In genomic region chr11:97825971-97826370, GRCm38 (mm10) we compare ENCODE assay signal across 16 mouse cellular contexts. TPM values are rescaled to one million over a fixed set of nuclear protein-coding genes. Genes with fewer than 3 reads are reported as not detected.
DNase-seq lines count a peak whose midpoint lies in the region; ATAC-seq and TF ChIP-seq lines count a peak whose summit lies in the region.
"Had no signal": no experiment of that assay in that cellular context is flagged by ENCODE, and none has a peak within 500 bp of the region (broad histone marks: within the 10 kb centered on the region; RNA-seq: fewer than 3 reads in every experiment).

No protein-coding gene starts in this region.

- peak overlapping the region; percentile 65 for H3K27ac ChIP-seq in MEL (ENCODE audit: control insufficient read depth, low read depth, low read length)
- peak overlapping the region; percentile 28; the same call in 1 of the 2 replicates for H3K27ac ChIP-seq in intestine, postnatal 0 days (ENCODE audit: low read depth, low read length)
- H3K27ac ChIP-seq in lung, postnatal 0 days (ENCODE audit: low read length), result no peak overlapping the region
- H3K27ac ChIP-seq in layer of hippocampus, adult 2 months, result no peak overlapping the region
- H3K27ac ChIP-seq: embryonic facial prominence, embryonic 13.5 days; heart, embryonic 15.5 days had no signal

- DNase-seq in MEL (ENCODE audit: low read depth, low spot score), result peak; percentile 81
- DNase-seq in thymus, postnatal 0 days (ENCODE audit: low spot score), result peak; percentile 71
- DNase-seq in lung, postnatal 0 days (ENCODE audit: low spot score), result no peak
- no peak for DNase-seq in layer of hippocampus, adult 2 months (ENCODE audit: low spot score in 2 of 2)
- no peak for DNase-seq in adrenal gland, postnatal 36 days
- DNase-seq: cerebellum, postnatal 10 days; gastrocnemius, postnatal 25 days; liver, embryonic 13.5 days had no signal

- H3K4me2 ChIP-seq in intestine, postnatal 0 days (replicated peaks; ENCODE audit: low read depth), result no peak overlapping the region
- no peak overlapping the region for H3K4me2 ChIP-seq in lung, postnatal 0 days (replicated peaks; ENCODE audit: low read depth, low read length)
- H3K4me2 ChIP-seq: embryonic facial prominence, embryonic 13.5 days; heart, embryonic 15.5 days; liver, embryonic 13.5 days had no signal

- no peaks in the 10 kb centered on the region for H3K9me3 ChIP-seq in E14TG2a.4 (ENCODE audit: low read length)
- no peaks in the 10 kb centered on the region for H3K9me3 ChIP-seq in MEL (replicated peaks; ENCODE audit: insufficient read depth, low read length)
- H3K9me3 ChIP-seq in intestine, postnatal 0 days (ENCODE audit: control insufficient read depth), result no peaks in the 10 kb centered on the region
- no peaks in the 10 kb centered on the region for H3K9me3 ChIP-seq in lung, postnatal 0 days (ENCODE audit: low read length)
- H3K9me3 ChIP-seq: embryonic facial prominence, embryonic 13.5 days; heart, embryonic 15.5 days; liver, embryonic 13.5 days; megakaryocyte, embryonic 14.5 days had no signal

- H3K4me3 ChIP-seq in E14TG2a.4 (replicated peaks; ENCODE audit: low read length), result peak overlapping the region; percentile 57
- H3K4me3 ChIP-seq in MEL (ENCODE audit: control insufficient read depth in 1 of 2, insufficient read depth in 1 of 2, low read depth in 2 of 2, low read length in 2 of 2), result peak overlapping the region; percentile 22 to 23; a peak in 3 of 4 replicates
- no peak overlapping the region for H3K4me3 ChIP-seq in intestine, postnatal 0 days (ENCODE audit: low read depth, low read length)
- no peak overlapping the region for H3K4me3 ChIP-seq in lung, postnatal 0 days (ENCODE audit: low read depth, low read length)
- no peak overlapping the region for H3K4me3 ChIP-seq in layer of hippocampus, adult 2 months
- H3K4me3 ChIP-seq: embryonic facial prominence, embryonic 13.5 days; heart, embryonic 15.5 days; liver, embryonic 13.5 days; myocyte had no signal

- no peak for TF ChIP-seq RAD21 in MEL (IDR thresholded peaks at IDR 0.05; ENCODE audit: low read depth, low read length)

- H3K4me1 ChIP-seq in E14TG2a.4 (replicated peaks; ENCODE audit: low read depth, low read length) (peaks cover 98% of the 10 kb centered on the region), MEL (ENCODE audit: control insufficient read depth in 1 of 2, insufficient read depth in 2 of 2, low read length in 2 of 2) (peaks cover 11 to 19% of the 10 kb centered on the region in 2 experiments)
- peaks cover 7% of the 10 kb centered on the region; the same call in 1 of the 2 replicates for H3K4me1 ChIP-seq in intestine, postnatal 0 days (replicated peaks; ENCODE audit: control insufficient read depth, insufficient read depth, low read length)
- no peaks in the 10 kb centered on the region; the same call in 1 of the 2 replicates for H3K4me1 ChIP-seq in lung, postnatal 0 days (ENCODE audit: insufficient read depth, low read depth, low read length)
- H3K4me1 ChIP-seq: embryonic facial prominence, embryonic 13.5 days had no signal

- H3K27me3 ChIP-seq in E14TG2a.4 (ENCODE audit: insufficient read depth, low read length) (no peaks in the 10 kb centered on the region), MEL (ENCODE audit: control insufficient read depth in 1 of 2, insufficient read depth in 2 of 2, low read length in 2 of 2) (no peaks in the 10 kb centered on the region)
- no peaks in the 10 kb centered on the region for H3K27me3 ChIP-seq in intestine, postnatal 0 days (replicated peaks; ENCODE audit: control insufficient read depth, insufficient read depth, low read length)
- no peaks in the 10 kb centered on the region for H3K27me3 ChIP-seq in lung, postnatal 0 days (replicated peaks; ENCODE audit: insufficient read depth, low read length)
- H3K27me3 ChIP-seq: embryonic facial prominence, embryonic 13.5 days; heart, embryonic 15.5 days; liver, embryonic 13.5 days; megakaryocyte, embryonic 14.5 days had no signal

- H3K36me3 ChIP-seq in E14TG2a.4 (ENCODE audit: insufficient read depth, low read length), result peaks cover 97% of the 10 kb centered on the region
- peaks cover 1 to 4% of the 10 kb centered on the region in 2 experiments for H3K36me3 ChIP-seq in MEL (ENCODE audit: control insufficient read depth in 1 of 2, insufficient read depth in 2 of 2, low read length in 2 of 2)
- H3K36me3 ChIP-seq in intestine, postnatal 0 days (ENCODE audit: control insufficient read depth, insufficient read depth), result peaks cover 68% of the 10 kb centered on the region
- H3K36me3 ChIP-seq in lung, postnatal 0 days (ENCODE audit: insufficient read depth, low read length), result peaks cover 43% of the 10 kb centered on the region

- 54% methylated on average over 9 of the region's 9 CpGs for WGBS in intestine, postnatal 0 days
- WGBS in lung, postnatal 0 days, result 77% methylated on average over 9 of the region's 9 CpGs

- ATAC-seq in intestine, postnatal 0 days, result no peak
- ATAC-seq in lung, postnatal 0 days, result no peak
- ATAC-seq: forebrain, embryonic 14.5 days had no signal

- peak overlapping the region; percentile 49 for H3K9ac ChIP-seq in MEL (ENCODE audit: control insufficient read depth, low read depth, low read length, poor library complexity, severe bottlenecking)
- no peak overlapping the region for H3K9ac ChIP-seq in intestine, postnatal 0 days (ENCODE audit: low read depth, low read length)
- no peak overlapping the region for H3K9ac ChIP-seq in lung, postnatal 0 days (replicated peaks; ENCODE audit: low read depth)
- H3K9ac ChIP-seq: embryonic facial prominence, embryonic 13.5 days; heart, embryonic 15.5 days; liver, embryonic 13.5 days had no signal

- TF ChIP-seq POLR2A in MEL (IDR thresholded peaks at IDR 0.05; ENCODE audit: control insufficient read depth in 1 of 2, insufficient read depth in 1 of 2, low read depth in 1 of 2, low read length in 2 of 2, poor library complexity in 1 of 2), result no peak

- H3K79me2 ChIP-seq in MEL (ENCODE audit: control insufficient read depth, insufficient read depth, low read length, poor library complexity), result no peaks in the 10 kb centered on the region

- TF ChIP-seq EP300 in MEL (IDR thresholded peaks at IDR 0.05; ENCODE audit: low read depth in 1 of 2, low read length in 2 of 2), result no peak
- no peak for TF ChIP-seq EP300 in lung, postnatal 0 days (IDR thresholded peaks at IDR 0.05)

- TF ChIP-seq CTCF in E14TG2a.4 (conservative IDR thresholded peaks at IDR 0.05; ENCODE audit: low read length), result no peak
- no peak for TF ChIP-seq CTCF in MEL (IDR thresholded peaks at IDR 0.05 in 2 of 3, conservative IDR thresholded peaks at IDR 0.05 in 1 of 3; ENCODE audit: control insufficient read depth in 1 of 3, insufficient read depth in 1 of 3, low read depth in 2 of 3, low read length in 3 of 3, poor library complexity in 1 of 3, severe bottlenecking in 1 of 3)
- no peak for TF ChIP-seq CTCF in intestine, postnatal 0 days (IDR thresholded peaks at IDR 0.05; ENCODE audit: low read depth)
- no peak for TF ChIP-seq CTCF in lung, postnatal 0 days (IDR thresholded peaks at IDR 0.05)
- TF ChIP-seq CTCF in layer of hippocampus, adult 2 months (conservative IDR thresholded peaks at IDR 0.05), result no peak

RNA-seq across cellular contexts. Expression of gene B230217C12Rik, which starts 14.6 kb away (rescaled TPM):
- 0.29 TPM in 1 of 2 replicates, not detected in the other for total RNA-seq in MEL (2012; rRNA removed)
- polyA plus RNA-seq in MEL (2012; ENCODE audit: insufficient read depth in 1 of 2, insufficient read length in 2 of 2, low read depth in 1 of 2, low replicate concordance in 2 of 2, missing spikeins in 1 of 2), result under 1 TPM in 1 of 2 experiments, not detected in 1; 0.81 TPM
- polyA plus RNA-seq in intestine, postnatal 0 days (2015; fragmentation: Nextera tagmentation; extraction: Ambion mirVana), result 1.8 and 2.0 TPM in 2 replicates
- 4.5 and 5.0 TPM in 2 replicates for polyA plus RNA-seq in thymus, postnatal 0 days (2015; fragmentation: Nextera tagmentation; extraction: Ambion mirVana)
- 1.3 and 1.5 TPM in 2 replicates for polyA plus RNA-seq in lung, postnatal 0 days (2015; fragmentation: Nextera tagmentation; extraction: Ambion mirVana)
- total RNA-seq in layer of hippocampus, adult 2 months (2021), result 10 to 100 TPM; 67.8 to 72.6 TPM
- 1 to 10 TPM; 2.8 to 3.6 TPM for total RNA-seq in adrenal gland, postnatal 36 days (2021)

RNA-seq across cellular contexts. Expression of gene Lasp1, which starts 27.2 kb away (rescaled TPM):
- 13.3 and 15.2 TPM in 2 replicates for total RNA-seq in MEL (2012; rRNA removed)
- polyA plus RNA-seq in MEL (2012; ENCODE audit: insufficient read depth in 1 of 2, insufficient read length in 2 of 2, low read depth in 1 of 2, low replicate concordance in 2 of 2, missing spikeins in 1 of 2), result 10 to 100 TPM in 1 of 2 experiments, not detected in 1; 38.7 TPM
- 98.2 and 103 TPM in 2 replicates for polyA plus RNA-seq in intestine, postnatal 0 days (2015; fragmentation: Nextera tagmentation; extraction: Ambion mirVana)
- polyA plus RNA-seq in thymus, postnatal 0 days (2015; fragmentation: Nextera tagmentation; extraction: Ambion mirVana), result 98.7 and 108 TPM in 2 replicates
- 96.4 and 107 TPM in 2 replicates for polyA plus RNA-seq in lung, postnatal 0 days (2015; fragmentation: Nextera tagmentation; extraction: Ambion mirVana)
- 10 to 100 TPM; 88.1 to 91.4 TPM for total RNA-seq in layer of hippocampus, adult 2 months (2021)
- total RNA-seq in adrenal gland, postnatal 36 days (2021), result 100 to 1,000 TPM; 103 to 128 TPM

RNA-seq across cellular contexts. Expression of gene Rpl23, which starts 43.7 kb away (rescaled TPM):
- 1,922 and 2,072 TPM in 2 replicates for total RNA-seq in MEL (2012; rRNA removed)
- polyA plus RNA-seq in MEL (2012; ENCODE audit: insufficient read depth in 1 of 2, insufficient read length in 2 of 2, low read depth in 1 of 2, low replicate concordance in 2 of 2, missing spikeins in 1 of 2), result 100 to 1,000 TPM in 1 of 2 experiments, not detected in 1; 921 TPM
- polyA plus RNA-seq in intestine, postnatal 0 days (2015; fragmentation: Nextera tagmentation; extraction: Ambion mirVana), result 538 and 555 TPM in 2 replicates
- 766 and 768 TPM in 2 replicates for polyA plus RNA-seq in thymus, postnatal 0 days (2015; fragmentation: Nextera tagmentation; extraction: Ambion mirVana)
- polyA plus RNA-seq in lung, postnatal 0 days (2015; fragmentation: Nextera tagmentation; extraction: Ambion mirVana), result 464 and 478 TPM in 2 replicates
- total RNA-seq in layer of hippocampus, adult 2 months (2021), result 100 to 1,000 TPM; 361 to 374 TPM
- total RNA-seq in adrenal gland, postnatal 36 days (2021), result 100 to 1,000 TPM; 851 to 921 TPM

RNA-seq across cellular contexts. Expression of gene 1700001P01Rik, which starts 50.3 kb away (rescaled TPM):
- total RNA-seq in MEL (2012; rRNA removed), result 0.69 TPM in 2 replicates
- polyA plus RNA-seq in MEL (2012; ENCODE audit: insufficient read depth in 1 of 2, insufficient read length in 2 of 2, low read depth in 1 of 2, low replicate concordance in 2 of 2, missing spikeins in 1 of 2), result under 1 TPM in 1 of 2 experiments, not detected in 1; 0.43 TPM
- not detected in 2 replicates for polyA plus RNA-seq in intestine, postnatal 0 days (2015; fragmentation: Nextera tagmentation; extraction: Ambion mirVana)
- polyA plus RNA-seq in thymus, postnatal 0 days (2015; fragmentation: Nextera tagmentation; extraction: Ambion mirVana), result 0.44 TPM in 1 of 2 replicates, not detected in the other
- polyA plus RNA-seq in lung, postnatal 0 days (2015; fragmentation: Nextera tagmentation; extraction: Ambion mirVana), result not detected in 2 replicates
- 1 to 10 TPM; 1.3 to 2.4 TPM for total RNA-seq in layer of hippocampus, adult 2 months (2021)
- not detected for total RNA-seq in adrenal gland, postnatal 36 days (2021)
- total RNA-seq: gastrocnemius, postnatal 25 days had no signal
- polyA plus RNA-seq: large intestine, adult 2 months had no signal

RNA-seq across cellular contexts. Expression of gene Fbxo47, which starts 58.0 kb away (rescaled TPM):
- 0.73 and 1.4 TPM in 2 replicates for total RNA-seq in MEL (2012; rRNA removed)
- polyA plus RNA-seq in MEL (2012; ENCODE audit: insufficient read depth in 1 of 2, insufficient read length in 2 of 2, low read depth in 1 of 2, low replicate concordance in 2 of 2, missing spikeins in 1 of 2), result 1 to 10 TPM in 1 of 2 experiments, not detected in 1; 1.2 TPM
- 0.64 and 0.83 TPM in 2 replicates for polyA plus RNA-seq in intestine, postnatal 0 days (2015; fragmentation: Nextera tagmentation; extraction: Ambion mirVana)
- polyA plus RNA-seq in thymus, postnatal 0 days (2015; fragmentation: Nextera tagmentation; extraction: Ambion mirVana), result 0.70 and 0.75 TPM in 2 replicates
- 0.08 and 0.29 TPM in 2 replicates for polyA plus RNA-seq in lung, postnatal 0 days (2015; fragmentation: Nextera tagmentation; extraction: Ambion mirVana)
- total RNA-seq in layer of hippocampus, adult 2 months (2021), result 1 to 10 TPM; 1.2 to 1.8 TPM
- total RNA-seq in adrenal gland, postnatal 36 days (2021), result 1 to 10 TPM in 1 of 2 experiments, under 1 TPM in 1; 0.63 to 1.6 TPM

Comparison
In these comparisons a context has a peak if more than half of its experiments do, and no peak if none do; other contexts are left out.
1. H3K4me3 ChIP-seq: peak in E14TG2a.4 (single experiment) and MEL (2 of 2); none in intestine, postnatal 0 days (single experiment), lung, postnatal 0 days (single experiment) and layer of hippocampus, adult 2 months (single experiment).
2. DNase-seq: peak in MEL (single experiment) and thymus, postnatal 0 days (single experiment); none in lung, postnatal 0 days (single experiment), layer of hippocampus, adult 2 months (0 of 2) and adrenal gland, postnatal 36 days (0 of 2).
3. H3K27ac ChIP-seq: peak in MEL (single experiment) and intestine, postnatal 0 days (single experiment); none in lung, postnatal 0 days (single experiment) and layer of hippocampus, adult 2 months (single experiment).